Mouse (Mus musculus) brain, embryonic 14.5 days (tissue): ENCODE results near the gene Dazl. TPM values are rescaled to one million over a fixed set of nuclear protein-coding genes. Genes with fewer than 3 reads are reported as not detected.
A peak's percentile ranks its signal among the peaks of the same experiment; 100 is the strongest.

ENCODE experiments used
- DNase-seq: peaks from one replicate; pipeline ENCODE4 v3.0.0-alpha.2; 2011; ENCODE audit warnings: low read depth
- CTCF ChIP-seq: fragments of 200-500 bp; IDR thresholded peaks from 2 replicates; pipeline ENCODE4 v1.5.1; 2012; ENCODE audit warnings: inconsistent platforms, mild to moderate bottlenecking, moderate library complexity, borderline replicate concordance; ENCODE audit not compliant: insufficient read depth, insufficient read length; ENCODE audit errors: extremely low read depth
- POLR2A ChIP-seq: fragments of 200-500 bp; IDR thresholded peaks from 2 replicates; pipeline ENCODE4 v1.6.1; 2012; ENCODE audit warnings: mild to moderate bottlenecking, inconsistent platforms, borderline replicate concordance; ENCODE audit not compliant: poor library complexity, insufficient read depth, insufficient read length, severe bottlenecking; ENCODE audit errors: extremely low read depth
- polyA plus RNA-seq: library from polyadenylated mRNA; depleted of rRNA; stranded (reverse); fragments of >200 nt; gene quantifications from 2 replicates; pipeline ENCODE4 v1.2.3, GENCODE M21; 2012; rRNA removed

The Dazl gene
- polyA plus RNA-seq, 1 experiment = 0.27 TPM

DNA sequence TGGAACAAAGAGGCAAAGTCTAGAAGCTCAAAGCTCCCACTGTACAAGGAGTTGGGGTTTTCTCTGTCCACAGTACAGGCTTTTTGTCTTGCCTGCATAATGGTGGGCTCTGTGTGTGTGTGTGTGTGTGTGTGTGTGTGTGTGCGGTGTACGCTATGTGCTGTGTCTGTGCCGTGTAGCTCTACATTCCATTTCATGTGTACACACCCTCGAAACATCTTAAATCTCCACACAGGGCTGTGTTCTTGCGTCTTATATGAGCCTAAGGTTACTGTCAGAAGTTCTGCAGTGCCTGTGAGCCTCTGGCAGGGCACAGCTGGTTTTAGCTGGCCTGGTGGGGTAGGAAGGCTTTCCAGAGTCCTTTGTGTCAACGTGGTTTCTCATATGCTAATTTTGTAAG lies 46.8 kb downstream of the Dazl start:
- no peak for DNase-seq
- TF ChIP-seq CTCF (no peak), POLR2A (no peak)

- peak; percentile 40 for DNase-seq
Measured at GRCm38 (mm10) chr17:50244675-50245074, 48.8 kb downstream of the Dazl start.

GRCm38 (mm10) chr17:50243326-50243725 lies 50.1 kb downstream of the Dazl start:
- no peak for TF ChIP-seq CTCF
- no peak for TF ChIP-seq POLR2A
- DNase-seq = no peak

More at GRCm38 (mm10) chr17:50244675-50245074, 48.8 kb downstream of the Dazl start:
- no peak for TF ChIP-seq CTCF
- no peak for TF ChIP-seq POLR2A

DNA sequence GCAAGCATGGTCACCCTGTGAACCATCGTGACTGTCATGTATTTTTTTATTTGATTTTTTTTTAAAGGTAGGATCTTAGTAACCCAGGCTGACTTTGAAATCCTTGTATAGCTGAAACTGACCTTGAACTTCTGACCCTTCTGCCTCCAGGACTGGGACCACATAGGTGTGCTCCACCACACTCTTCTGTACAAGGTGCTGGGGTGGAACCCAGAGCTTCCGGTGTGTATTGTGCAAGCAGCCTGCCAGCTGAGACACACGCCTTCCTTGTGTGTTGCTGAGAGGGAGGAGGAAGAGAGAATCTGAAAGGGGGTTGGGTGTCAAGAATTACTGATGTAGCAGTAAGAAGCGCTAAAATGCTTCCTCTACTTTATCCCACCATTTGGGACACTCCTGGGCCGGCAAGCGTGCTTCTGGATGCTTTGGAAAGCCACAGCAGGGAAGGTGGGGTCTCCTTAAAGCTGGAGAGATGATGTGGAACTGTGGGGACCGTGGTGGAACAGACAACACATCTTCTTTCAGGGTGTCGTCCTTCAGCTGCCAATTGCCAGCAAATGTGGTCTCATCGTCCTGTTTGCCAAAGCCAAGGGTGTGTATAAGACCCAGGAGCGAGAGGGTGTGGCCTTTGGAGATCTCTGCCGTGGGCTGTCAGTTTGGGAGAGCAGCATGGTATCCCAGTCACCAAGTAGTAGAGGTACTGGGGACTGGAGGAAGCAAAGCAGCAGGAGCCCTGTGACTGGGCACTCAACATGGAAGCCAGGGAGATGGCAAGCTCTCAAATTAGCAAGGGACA lies 55.4 kb downstream of the Dazl start:
- no peak for TF ChIP-seq POLR2A
- TF ChIP-seq CTCF = no peak
- DNase-seq = peak; percentile 8

DNA sequence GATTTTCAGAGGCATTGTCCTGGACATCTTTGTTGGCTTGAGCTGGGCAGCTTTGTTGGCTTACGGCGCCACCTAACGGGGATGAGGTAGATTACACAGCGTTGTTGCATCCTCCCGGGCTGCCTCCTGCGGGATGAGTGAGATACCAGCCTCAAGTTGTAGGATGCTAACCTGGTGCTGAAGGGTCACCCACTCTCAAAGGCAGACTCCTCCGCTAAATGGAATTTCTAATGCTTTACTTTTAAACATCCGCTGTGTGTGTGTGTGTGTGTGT lies 56.1 kb downstream of the Dazl start:
- DNase-seq = peak; percentile 95
- no peak for TF ChIP-seq POLR2A
- peak; percentile 98 for TF ChIP-seq CTCF

GRCm38 (mm10) chr17:50236702-50237435 lies 56.6 kb downstream of the Dazl start:
- peak; percentile 92 for DNase-seq
- no peak for TF ChIP-seq CTCF
- peak; percentile 9; the same call in 1 of the 2 replicates for TF ChIP-seq POLR2A

DNA sequence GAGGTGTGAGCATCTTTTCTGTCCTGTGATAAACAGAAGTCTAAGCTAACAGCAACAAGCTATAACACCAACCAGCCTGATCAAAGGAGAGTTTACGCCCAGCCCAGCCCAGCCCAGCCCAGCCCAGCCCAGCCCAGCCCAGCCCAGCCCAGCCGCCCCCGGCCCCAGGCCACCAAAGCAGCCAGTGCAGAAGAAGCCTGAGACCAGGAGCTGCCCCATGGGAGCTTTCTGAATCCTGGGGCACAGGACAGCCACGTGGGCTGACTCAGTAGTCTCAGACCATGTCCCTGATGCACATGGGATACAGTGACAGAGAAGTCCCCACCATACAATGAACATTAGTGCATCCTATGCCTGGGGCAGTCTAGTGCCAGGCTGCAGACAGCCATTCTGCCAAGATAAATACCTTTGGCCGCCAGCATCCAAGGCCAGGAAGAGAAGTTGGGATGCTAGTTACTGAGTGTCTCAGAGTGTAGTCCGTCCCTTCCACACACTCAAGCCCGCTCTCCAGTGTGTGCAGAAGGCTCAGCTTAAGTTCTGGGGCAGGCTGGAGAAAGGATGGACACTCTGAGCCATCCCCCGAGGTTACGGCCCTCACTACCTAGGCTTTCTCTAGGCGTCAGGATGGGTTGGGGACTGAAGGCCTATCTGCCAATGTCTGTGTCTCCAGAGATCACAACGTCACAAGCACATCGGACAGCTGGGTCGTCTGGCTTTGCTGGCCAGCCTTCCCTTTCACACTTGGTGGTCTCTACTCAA lies 57.3 kb downstream of the Dazl start:
- TF ChIP-seq POLR2A (no peak), CTCF (no peak)
- peak; percentile 67 for DNase-seq

GRCm38 (mm10) chr17:50233956-50234355 lies 59.5 kb downstream of the Dazl start:
- DNase-seq = no peak
- TF ChIP-seq POLR2A = no peak
- TF ChIP-seq CTCF = no peak

DNA sequence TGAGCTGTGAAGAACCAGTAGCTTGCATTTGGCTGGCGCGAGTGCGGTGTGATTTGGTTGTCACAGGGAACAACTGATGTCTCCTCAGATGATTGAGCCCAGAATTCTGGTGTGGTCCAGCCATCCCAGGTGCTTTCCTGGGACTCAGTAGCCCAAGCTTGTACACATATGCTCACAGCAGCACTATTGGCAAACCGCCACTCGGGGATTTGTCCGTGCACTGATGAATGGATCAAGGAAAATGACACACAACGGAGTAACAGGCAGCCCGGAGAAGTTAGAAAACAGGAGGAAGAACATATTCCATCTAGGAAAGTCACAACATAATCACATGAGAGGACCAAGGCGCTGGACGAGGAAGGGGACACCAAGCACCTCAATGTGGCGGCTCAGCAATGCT lies 60.6 kb downstream of the Dazl start:
- DNase-seq = peak; percentile 52
- TF ChIP-seq POLR2A (no peak), CTCF (no peak)

- TF ChIP-seq POLR2A (no peak), CTCF (no peak)
- DNase-seq = no peak
Measured at GRCm38 (mm10) chr17:50231206-50231605, 62.2 kb downstream of the Dazl start.

DNA sequence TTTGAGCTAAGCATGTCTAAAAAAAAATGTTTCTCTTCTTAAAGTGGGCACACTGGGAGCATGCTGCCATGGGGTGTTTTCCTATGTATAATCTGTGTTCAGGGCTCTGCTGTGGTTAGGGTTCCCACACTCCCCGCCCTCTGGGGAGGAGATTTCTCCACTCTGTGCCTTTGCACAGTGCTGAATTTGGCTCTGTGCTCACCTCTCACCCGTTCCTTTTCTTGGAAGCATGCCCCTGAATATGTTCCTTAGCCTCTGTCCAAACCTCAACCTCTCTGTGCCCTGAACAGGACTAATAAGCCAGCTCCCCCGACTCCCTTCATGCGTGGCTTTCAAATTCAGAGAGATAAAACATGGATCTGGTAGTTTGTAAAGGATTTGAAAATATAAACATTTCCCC lies 63.9 kb downstream of the Dazl start:
- no peak for DNase-seq

More for the DNA sequence above, 63.9 kb downstream of the Dazl start:
- no peak for TF ChIP-seq POLR2A
- TF ChIP-seq CTCF = no peak

Other genes with a start within 250 kb of the Dazl start
- 17.7 and 18.2 TPM in 2 replicates for gene Rftn1, start 103.0 kb downstream of the Dazl start, polyA plus RNA-seq
- 15.0 and 20.2 TPM in 2 replicates for gene Plcl2, start 215.8 kb upstream of the Dazl start, polyA plus RNA-seq